Mouse (Mus musculus) limb, embryonic 10.5 days (tissue): ENCODE data around the gene Zfp784. TPM values are rescaled to one million over a fixed set of nuclear protein-coding genes. Genes with fewer than 3 reads are reported as not detected.
"Not testable (repeated sequence)": the region's sequence is repeated elsewhere in the genome, so short reads cannot be mapped to it uniquely, and the experiment has no call there.

Experiments
- DNase-seq: peaks from one replicate; pipeline ENCODE4 v3.0.0-alpha.2; 2017; ENCODE audit warnings: low spot score
- H3K27ac ChIP-seq: fragments of 300-500 bp; sonication (generic); 2 replicates; pipeline ENCODE4 v1.5.1; 2016; ENCODE audit warnings: mild to moderate bottlenecking
- H3K27me3 ChIP-seq: fragments of 300-500 bp; sonication (generic); 2 replicates; pipeline ENCODE4 v1.6.1; 2016; ENCODE audit warnings: low read depth, mild to moderate bottlenecking; ENCODE audit not compliant: poor library complexity, severe bottlenecking
- H3K36me3 ChIP-seq: fragments of 300-500 bp; sonication (generic); 2 replicates; pipeline ENCODE4 v1.6.1; 2016; ENCODE audit warnings: mild to moderate bottlenecking, moderate library complexity
- H3K4me1 ChIP-seq: fragments of 300-500 bp; sonication (generic); 2 replicates; pipeline ENCODE4 v1.6.1; 2016
- H3K4me3 ChIP-seq: fragments of 300-500 bp; sonication (generic); 2 replicates; pipeline ENCODE4 v1.5.1; 2016; ENCODE audit warnings: mild to moderate bottlenecking, moderate library complexity
- H3K9me3 ChIP-seq: fragments of 300-500 bp; sonication (generic); replicated peaks from 2 replicates; pipeline ENCODE4 v1.6.1; 2016; ENCODE audit warnings: mild to moderate bottlenecking
- WGBS: fragments of 180-500 bp; shearing (Covaris S2); methylation state at CpG from one replicate; pipeline ENCODE4 v1.1.7; 2016; 5-methylcytosine and 5-hydroxymethylcytosine counted together
- polyA plus RNA-seq: library from polyadenylated mRNA; unstranded; fragments of >200 nt; fragmentation: Nextera tagmentation; extraction: Ambion mirVana; gene quantifications from 2 replicates; pipeline ENCODE4 v1.2.1, GENCODE M21; 2016

The Zfp784 gene
- 2.5 and 4.0 TPM in 2 replicates for polyA plus RNA-seq

DNA sequence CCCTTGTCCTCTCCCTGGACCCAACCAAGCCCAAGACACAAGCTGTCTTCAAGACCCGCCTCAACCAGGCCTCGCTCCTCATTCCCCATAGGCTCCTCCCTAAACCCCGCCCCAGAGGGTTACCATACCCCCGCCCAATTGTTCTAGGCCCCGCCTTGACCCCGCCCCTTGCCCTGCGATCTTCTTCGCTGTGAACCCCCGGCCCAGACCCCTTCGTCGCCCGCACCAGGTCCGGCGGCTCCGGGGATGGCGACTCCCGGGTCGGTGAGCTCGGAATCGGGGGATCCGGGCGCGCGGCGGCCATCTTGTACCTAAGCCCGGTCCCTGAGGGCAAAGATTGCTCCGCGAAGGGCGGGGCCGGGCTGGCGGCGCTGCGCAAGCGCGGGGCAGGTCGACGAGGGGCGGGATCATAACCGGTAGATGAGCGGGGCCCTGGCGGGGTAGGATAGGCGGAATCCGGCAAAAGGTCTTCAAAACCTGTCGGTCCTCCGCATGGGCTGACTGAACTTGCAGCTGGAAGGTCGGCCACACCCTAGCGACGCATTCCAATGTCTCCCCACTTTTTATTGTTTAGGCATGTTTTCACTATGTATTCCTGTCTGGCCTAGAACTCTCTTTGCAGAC, at the start of gene Zfp784:
Gene Zfp784, minus strand, starts transcription at position 338 of the 624 bp plus-strand sequence.
- Histone ChIP-seq H3K9me3 (0 out of 2 replicates have a peak, but pooled peaks cover 7% of the 10 kb centered on the region), H3K27me3 (no peaks in the 10 kb centered on the region), H3K36me3 (peaks cover 40% of the 10 kb centered on the region), H3K27ac (peak within 1 kb of the TSS; percentile 98), H3K4me1 (peaks cover 4% of the 10 kb centered on the region; the same call in 1 of the 2 replicates), H3K4me3 (peak within 1 kb of the TSS; percentile 81)
- DNase-seq, result peak; percentile 93
- under 1% methylated on average over 48 of the region's 48 CpGs for WGBS

DNA sequence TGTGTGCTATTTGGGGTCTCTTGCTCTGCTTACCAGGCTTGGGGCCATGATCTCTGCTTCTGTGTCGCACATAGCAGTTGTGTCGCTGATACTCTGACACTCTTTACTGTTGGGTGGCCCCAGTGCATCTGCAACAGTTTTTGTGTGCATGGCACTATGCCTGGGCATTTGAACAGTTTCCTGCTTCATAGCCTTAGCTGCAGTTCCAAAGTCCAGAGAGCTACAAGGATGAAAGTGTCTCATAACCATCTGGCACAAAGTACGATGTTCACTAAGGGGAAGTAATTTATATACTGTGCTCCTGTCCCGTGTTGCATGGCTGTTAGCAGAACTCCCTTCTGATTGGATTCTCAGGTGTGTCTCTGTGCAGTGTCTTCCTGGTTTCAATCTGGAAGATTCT, 49.6 kb upstream of the Zfp784 start:
- 88% methylated on average over 4 of the region's 4 CpGs for WGBS
- H3K9me3 ChIP-seq, result no peaks in the 10 kb centered on the region
- H3K36me3 ChIP-seq, result peaks cover 95% of the 10 kb centered on the region
- H3K27ac ChIP-seq, result no peak overlapping the region
- no peak for DNase-seq
- peaks cover 14% of the 10 kb centered on the region; the same call in 1 of the 2 replicates for H3K4me1 ChIP-seq
- no peaks in the 10 kb centered on the region for H3K27me3 ChIP-seq
- no peak overlapping the region for H3K4me3 ChIP-seq

DNA sequence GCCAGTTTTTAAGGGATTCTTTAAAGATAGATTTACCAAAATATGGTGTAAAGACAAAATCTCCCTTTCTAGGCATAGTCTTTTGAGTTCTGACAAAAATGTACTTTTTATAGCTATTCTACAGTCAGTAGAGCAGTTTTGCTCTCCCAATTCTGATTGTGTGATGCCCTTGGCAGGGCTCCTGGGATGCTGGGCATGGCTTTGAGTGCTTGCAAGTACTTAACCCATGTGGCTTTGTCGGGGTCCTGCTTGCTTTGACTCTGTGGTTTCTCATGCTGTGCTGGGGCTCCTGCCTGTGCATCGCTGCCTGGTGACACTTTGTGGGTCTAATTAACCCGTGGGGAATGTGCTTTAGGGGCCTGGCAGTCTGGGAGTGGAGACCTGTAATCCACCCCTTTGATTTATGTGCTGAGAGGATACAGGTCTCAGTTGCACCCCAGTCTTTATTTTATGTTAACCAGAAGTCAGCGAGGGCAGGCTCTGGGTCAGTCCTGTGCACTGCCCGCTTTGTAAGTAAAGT, 48.7 kb upstream of the Zfp784 start:
- no peak overlapping the region for H3K4me3 ChIP-seq
- H3K27ac ChIP-seq, result no peak overlapping the region
- peaks cover 92% of the 10 kb centered on the region for H3K36me3 ChIP-seq
- H3K27me3 ChIP-seq, result no peaks in the 10 kb centered on the region
- DNase-seq, result no peak
- WGBS, result 40% methylated on average over 5 of the region's 5 CpGs
- peaks cover 14% of the 10 kb centered on the region; the same call in 1 of the 2 replicates for H3K4me1 ChIP-seq
- H3K9me3 ChIP-seq, result no peaks in the 10 kb centered on the region

DNA sequence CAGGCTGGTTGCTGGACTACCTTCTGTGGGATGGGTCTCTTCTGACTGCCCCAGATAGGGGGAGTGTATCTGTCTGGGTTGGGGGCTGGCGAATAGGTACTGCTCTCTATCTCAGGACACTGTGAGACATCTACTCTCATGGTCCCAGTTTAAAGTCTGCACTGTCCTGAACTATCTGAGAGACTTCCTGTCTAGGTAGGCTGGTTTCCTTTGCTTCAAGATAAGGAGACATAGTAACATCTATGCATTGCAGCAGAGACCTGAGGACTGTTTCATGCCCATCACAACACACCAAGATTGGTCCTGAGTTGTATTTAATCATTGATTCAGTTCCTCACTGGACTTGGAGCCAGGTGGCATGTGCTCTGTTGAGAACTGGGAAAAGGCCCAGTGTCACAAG, 47.3 kb upstream of the Zfp784 start:
- Histone ChIP-seq H3K27ac (no peak overlapping the region), H3K27me3 (no peaks in the 10 kb centered on the region), H3K9me3 (no peaks in the 10 kb centered on the region), H3K4me1 (peaks cover 25% of the 10 kb centered on the region), H3K36me3 (peaks cover 80% of the 10 kb centered on the region), H3K4me3 (no peak overlapping the region)
- 94% methylated on average over 1 of the region's 1 CpGs for WGBS
- DNase-seq, result no peak

DNA sequence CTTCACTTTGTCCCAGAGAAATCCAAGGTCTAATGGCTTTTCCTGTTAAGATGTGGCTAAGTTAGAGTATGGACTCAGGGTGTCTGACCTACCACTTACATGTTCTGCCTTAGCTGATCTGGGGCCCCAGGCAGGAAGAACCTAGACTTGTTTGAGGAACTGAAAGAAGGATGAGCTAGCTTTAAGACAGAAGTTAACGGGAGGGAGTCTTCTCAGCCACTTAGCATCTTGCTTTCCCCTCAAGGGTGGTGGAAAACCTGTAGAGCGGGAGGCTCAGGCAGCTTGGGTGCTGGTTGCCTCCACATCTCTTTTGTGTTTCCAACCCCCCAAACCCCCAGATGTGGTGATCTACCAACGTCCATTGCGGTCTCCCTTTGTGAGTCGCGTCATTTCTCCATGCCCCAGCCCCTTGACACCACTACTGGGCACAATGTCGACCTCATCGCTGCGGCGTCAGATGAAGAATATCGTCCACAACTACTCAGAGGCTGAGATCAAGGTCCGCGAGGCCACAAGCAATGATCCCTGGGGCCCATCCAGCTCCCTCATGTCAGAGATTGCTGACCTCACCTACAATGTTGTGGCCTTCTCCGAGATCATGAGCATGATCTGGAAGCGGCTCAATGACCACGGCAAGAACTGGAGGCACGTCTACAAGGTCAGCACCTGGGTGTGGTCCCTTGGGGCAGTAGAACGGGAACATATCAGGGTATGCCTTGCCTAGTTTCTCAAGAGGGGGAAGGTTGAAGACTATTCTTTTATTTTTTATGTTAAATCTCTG, 45.3 kb upstream of the Zfp784 start:
- no peaks in the 10 kb centered on the region for H3K27me3 ChIP-seq
- peaks cover 28% of the 10 kb centered on the region for H3K4me1 ChIP-seq
- no peak overlapping the region for H3K27ac ChIP-seq
- H3K9me3 ChIP-seq, result no peaks in the 10 kb centered on the region
- 94% methylated on average over 18 of the region's 18 CpGs for WGBS
- H3K4me3 ChIP-seq, result no peak overlapping the region
- no peak for DNase-seq
- peaks cover 75% of the 10 kb centered on the region for H3K36me3 ChIP-seq

DNA sequence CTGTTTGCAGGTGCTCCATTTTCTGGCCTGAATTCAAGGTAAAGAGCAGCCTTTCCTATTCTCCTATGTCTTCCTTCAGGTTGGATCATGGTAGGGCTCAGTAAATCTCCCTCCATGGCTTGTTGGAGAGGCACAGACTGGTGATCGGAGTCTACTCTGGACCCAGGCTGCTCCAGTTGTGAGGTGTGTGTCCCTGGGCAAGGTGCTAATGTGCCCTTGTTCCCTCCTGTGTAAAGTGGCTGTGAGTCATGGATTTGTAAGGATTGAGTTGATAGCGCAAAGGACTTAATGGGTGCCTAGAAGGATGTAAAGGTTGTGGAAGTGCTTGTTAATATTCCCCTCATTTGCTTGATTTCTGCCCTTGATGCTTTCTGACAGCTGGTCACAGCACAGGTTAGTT, 43.7 kb upstream of the Zfp784 start:
- Histone ChIP-seq H3K4me1 (peaks cover 22% of the 10 kb centered on the region), H3K9me3 (no peaks in the 10 kb centered on the region), H3K27ac (no peak overlapping the region), H3K4me3 (no peak overlapping the region), H3K36me3 (peaks cover 75% of the 10 kb centered on the region), H3K27me3 (no peaks in the 10 kb centered on the region)
- no peak for DNase-seq
- WGBS, result 97% methylated on average over 2 of the region's 2 CpGs

DNA sequence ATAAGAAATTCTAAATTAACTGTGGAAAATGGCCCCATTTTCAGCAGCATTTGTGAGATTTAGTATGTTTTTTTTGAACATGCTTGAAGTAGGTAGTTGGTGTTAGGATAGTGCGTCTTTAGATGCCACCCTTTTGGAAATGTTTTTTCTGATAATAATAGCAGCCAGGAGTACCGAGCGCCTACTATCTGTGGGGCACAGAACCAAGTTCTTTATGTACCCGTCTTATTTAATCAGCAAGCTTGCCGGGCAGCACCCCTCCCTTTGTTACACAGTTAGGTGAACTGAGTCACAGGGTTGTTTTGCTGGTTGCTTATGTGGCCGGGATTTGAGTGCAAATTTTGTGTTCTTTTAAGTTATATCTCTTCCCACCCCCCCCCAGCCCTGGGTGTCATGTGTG, 43.0 kb upstream of the Zfp784 start:
- no peak for DNase-seq
- Histone ChIP-seq H3K27me3 (no peaks in the 10 kb centered on the region), H3K4me3 (peak overlapping the region; percentile 81), H3K4me1 (peaks cover 17% of the 10 kb centered on the region), H3K9me3 (no peaks in the 10 kb centered on the region), H3K27ac (no peak overlapping the region), H3K36me3 (peaks cover 76% of the 10 kb centered on the region)
- WGBS, result 79% methylated on average over 6 of the region's 6 CpGs

DNA sequence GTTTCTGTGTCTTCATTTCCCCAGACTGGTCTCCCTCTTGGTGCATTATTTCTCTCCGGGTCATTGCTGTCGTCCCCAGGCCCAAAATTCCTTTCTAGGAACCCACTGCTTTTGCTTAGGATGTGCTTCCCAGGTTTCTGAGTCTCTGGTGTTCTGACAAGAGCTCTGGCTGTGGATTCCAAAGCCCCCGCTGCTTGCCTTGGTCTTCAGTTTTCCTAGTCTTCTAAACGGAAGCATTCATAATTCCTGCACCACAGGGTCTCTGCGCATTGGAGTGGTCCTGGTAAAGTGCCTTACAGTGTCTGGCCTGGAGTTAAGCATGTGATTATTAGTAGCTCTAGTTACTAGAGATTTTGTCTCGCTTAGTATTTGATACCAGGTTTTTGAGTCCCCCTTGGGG, 42.6 kb upstream of the Zfp784 start:
- H3K4me1 ChIP-seq, result peaks cover 14% of the 10 kb centered on the region
- peaks cover 75% of the 10 kb centered on the region for H3K36me3 ChIP-seq
- H3K9me3 ChIP-seq, result no peaks in the 10 kb centered on the region
- peak overlapping the region; percentile 81 for H3K4me3 ChIP-seq
- H3K27me3 ChIP-seq, result no peaks in the 10 kb centered on the region
- WGBS, result 23% methylated on average over 6 of the region's 6 CpGs
- peak overlapping the region; percentile 89 for H3K27ac ChIP-seq
- DNase-seq, result no peak

DNA sequence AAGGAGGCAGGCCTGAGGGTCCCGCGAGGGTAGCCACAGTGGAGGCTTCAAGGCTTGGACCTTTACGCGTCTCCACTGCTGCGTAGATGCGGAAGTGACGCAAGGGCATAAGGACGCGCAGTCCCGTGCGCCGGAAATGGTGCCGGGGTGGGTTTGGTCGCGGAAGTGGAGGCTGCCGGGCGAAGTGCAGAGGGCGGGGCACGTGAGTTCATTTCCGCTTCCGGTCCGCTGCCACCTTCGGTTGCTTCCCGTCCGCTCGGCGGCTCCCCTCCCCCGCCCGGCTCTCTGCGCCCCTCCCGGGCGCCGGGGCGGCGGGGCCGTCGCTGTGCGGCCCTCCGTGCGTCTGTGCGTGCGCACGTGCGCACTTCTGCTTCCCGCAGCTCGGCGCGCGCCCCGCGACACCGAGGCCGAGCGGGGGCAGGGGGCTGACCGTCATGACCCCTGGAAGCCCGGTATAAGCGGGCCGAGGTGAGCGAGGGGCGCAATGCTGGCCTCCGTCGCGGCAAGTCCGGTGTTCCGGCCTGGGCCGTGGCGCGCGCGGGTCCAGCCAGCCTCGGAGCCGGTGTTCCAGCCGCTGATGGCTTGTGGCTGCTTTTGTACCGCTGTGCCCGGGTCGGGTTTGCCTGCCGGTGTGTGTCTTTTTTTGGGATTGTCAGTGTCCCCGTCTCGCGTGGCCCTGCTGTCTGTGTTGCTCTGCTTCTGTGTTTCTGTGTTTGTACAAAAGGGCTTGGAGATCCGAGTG, 41.9 kb upstream of the Zfp784 start, which contains the start of gene Epn1:
Gene Epn1, plus strand, starts transcription at position 226 of the 742 bp plus-strand sequence.
- H3K4me1 ChIP-seq, result peaks cover 14% of the 10 kb centered on the region
- H3K36me3 ChIP-seq, result peaks cover 74% of the 10 kb centered on the region
- under 1% methylated on average over 71 of the region's 81 CpGs for WGBS
- DNase-seq, result peak; percentile 99
- H3K9me3 ChIP-seq, result no peaks in the 10 kb centered on the region
- peak within 1 kb of the TSS; percentile 89 for H3K27ac ChIP-seq
- H3K4me3 ChIP-seq, result peak within 1 kb of the TSS; percentile 81
- no peaks in the 10 kb centered on the region for H3K27me3 ChIP-seq

DNA sequence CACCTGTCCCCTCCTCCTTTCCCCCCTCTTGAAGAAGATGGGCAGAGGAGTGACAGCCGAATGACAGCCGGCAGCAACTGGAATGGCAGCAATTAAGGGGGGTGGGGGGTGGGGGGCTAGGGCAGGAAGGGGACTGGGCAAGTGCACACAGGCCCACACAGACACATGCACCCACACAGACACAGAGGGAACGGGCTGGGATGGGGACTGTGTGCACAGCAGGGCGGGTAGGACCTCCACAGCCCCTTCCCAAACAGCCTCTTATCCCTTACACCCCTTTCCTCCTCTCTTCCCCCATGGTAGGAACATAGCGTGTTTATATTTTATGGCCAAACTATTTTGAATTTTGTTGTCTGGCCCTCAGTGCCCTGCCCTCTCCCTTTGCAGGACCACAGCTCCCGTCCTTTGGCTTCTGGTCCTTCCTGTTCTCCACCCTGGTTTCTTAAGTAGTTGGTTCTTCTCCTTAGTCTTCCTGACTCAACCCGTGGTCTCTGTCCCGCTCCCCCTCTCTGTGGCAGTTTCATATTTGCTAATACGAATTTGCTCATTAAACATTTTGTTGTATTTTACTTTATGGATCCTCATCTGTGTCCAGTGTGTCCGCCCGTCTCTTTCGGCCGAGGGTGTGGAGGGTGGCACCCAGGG, 41.2 kb upstream of the Zfp784 start:
- not testable (repeated sequence) for DNase-seq, H3K9me3 ChIP-seq, H3K27me3 ChIP-seq
- Histone ChIP-seq H3K4me3 (peak overlapping the region; percentile 81), H3K36me3 (peaks cover 74% of the 10 kb centered on the region), H3K27ac (peak overlapping the region; percentile 89; the same call in 1 of the 2 replicates), H3K4me1 (peaks cover 14% of the 10 kb centered on the region)
- WGBS, result 60% methylated on average over 11 of the region's 13 CpGs

DNA sequence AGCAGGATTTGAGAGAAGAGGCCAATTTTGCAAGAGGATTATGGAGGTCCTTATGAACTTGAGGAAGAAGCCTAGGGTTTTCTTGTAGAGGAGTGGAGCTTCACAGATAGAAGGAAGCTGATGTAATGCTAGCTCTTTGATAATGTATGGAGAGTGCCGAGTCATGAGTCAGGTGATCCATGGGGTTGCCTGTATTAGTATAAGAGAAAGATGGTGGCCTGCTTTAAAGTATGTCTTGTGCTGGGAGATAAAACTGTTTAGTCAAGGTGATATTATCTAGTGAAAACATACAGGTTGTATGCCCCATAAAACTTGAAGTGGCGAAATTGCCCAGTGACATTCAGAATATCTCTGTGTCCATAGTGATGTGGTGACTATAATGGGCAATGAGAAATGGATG, 38.7 kb upstream of the Zfp784 start:
- WGBS, result 94% methylated on average over 2 of the region's 2 CpGs
- H3K36me3 ChIP-seq, result peaks cover 77% of the 10 kb centered on the region
- DNase-seq, result no peak
- H3K27me3 ChIP-seq, result no peaks in the 10 kb centered on the region
- no peak overlapping the region for H3K4me3 ChIP-seq
- H3K27ac ChIP-seq, result no peak overlapping the region
- no peaks in the 10 kb centered on the region for H3K9me3 ChIP-seq
- peaks cover 14% of the 10 kb centered on the region for H3K4me1 ChIP-seq

DNA sequence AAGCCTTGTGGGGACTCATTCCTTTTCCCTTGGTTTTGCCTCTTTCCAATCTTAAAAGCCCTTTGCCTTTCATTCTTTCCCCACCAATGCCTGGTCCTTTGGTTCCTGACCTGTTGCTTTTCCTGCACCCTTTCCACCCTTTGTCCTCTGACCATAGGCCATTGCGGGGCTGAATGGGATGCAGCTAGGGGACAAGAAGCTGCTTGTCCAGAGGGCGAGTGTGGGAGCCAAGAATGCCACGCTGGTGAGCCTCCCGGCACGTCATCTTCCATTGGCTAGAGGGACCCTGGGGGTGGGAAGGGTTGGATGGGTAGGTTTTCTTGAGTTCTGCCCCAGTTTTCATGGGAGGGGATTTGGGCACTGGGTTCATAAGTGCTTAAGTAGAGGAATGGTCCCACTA, 36.7 kb upstream of the Zfp784 start:
- H3K36me3 ChIP-seq, result peaks cover 95% of the 10 kb centered on the region
- DNase-seq, result no peak
- H3K9me3 ChIP-seq, result no peaks in the 10 kb centered on the region
- H3K4me1 ChIP-seq, result peaks cover 3% of the 10 kb centered on the region; the same call in 1 of the 2 replicates
- 95% methylated on average over 5 of the region's 5 CpGs for WGBS
- H3K4me3 ChIP-seq, result no peak overlapping the region
- no peaks in the 10 kb centered on the region for H3K27me3 ChIP-seq
- no peak overlapping the region for H3K27ac ChIP-seq
